Mouse (Mus musculus): ENCODE measurements around the gene Llgl2.

Gene Llgl2

DNA sequence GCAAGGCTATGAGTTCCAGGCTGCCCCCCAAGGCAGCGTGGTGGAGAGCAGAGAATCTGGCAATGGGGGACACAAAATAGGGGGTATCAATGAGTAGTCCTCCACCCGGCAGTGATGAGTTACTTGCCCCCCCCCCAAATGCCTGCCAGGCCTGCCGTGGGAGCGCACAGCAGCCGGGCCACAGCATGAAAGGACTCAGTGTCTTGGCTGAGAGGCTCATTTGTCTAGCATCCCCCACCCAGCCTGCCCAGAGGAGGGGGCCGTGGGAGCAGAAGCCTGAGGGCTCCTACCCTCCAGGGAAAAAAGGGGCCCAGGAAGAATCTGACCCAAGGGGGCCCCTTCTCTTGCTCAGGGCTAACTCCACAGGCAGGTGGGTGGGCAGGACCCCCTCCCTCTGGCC, 16.5 kb upstream of the Llgl2 start:
- in situ Hi-C loops (cut with MboI; ENCODE audit: low pct_unique_long_range_greater_than_20kb in 1 of 2, low sequenced_read_pairs in 2 of 2, unreplicated experiment in 1 of 2), result no loop called here

DNA sequence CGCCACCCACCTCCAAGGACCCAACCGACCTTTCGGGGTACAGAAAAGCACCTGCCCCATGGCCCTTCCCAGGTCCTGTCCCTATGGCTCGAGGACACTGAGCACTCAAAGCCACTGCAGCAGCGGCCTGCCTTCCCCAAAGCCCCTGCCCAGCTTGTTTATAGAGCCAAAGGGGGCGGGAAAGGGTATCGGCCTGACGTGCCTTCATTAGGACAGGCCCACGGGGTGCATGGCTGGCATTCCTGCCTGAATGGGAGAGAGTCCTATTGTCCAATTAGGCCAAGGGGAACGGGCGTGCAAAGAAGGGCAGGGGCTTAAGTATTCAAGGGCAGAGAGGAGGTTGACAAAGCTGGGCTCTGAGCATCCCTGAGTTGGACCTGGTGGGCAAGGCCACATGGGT, 15.9 kb upstream of the Llgl2 start:
- in situ Hi-C loops (cut with MboI; ENCODE audit: low pct_unique_long_range_greater_than_20kb in 1 of 2, low sequenced_read_pairs in 2 of 2, unreplicated experiment in 1 of 2), result no loop called here

DNA sequence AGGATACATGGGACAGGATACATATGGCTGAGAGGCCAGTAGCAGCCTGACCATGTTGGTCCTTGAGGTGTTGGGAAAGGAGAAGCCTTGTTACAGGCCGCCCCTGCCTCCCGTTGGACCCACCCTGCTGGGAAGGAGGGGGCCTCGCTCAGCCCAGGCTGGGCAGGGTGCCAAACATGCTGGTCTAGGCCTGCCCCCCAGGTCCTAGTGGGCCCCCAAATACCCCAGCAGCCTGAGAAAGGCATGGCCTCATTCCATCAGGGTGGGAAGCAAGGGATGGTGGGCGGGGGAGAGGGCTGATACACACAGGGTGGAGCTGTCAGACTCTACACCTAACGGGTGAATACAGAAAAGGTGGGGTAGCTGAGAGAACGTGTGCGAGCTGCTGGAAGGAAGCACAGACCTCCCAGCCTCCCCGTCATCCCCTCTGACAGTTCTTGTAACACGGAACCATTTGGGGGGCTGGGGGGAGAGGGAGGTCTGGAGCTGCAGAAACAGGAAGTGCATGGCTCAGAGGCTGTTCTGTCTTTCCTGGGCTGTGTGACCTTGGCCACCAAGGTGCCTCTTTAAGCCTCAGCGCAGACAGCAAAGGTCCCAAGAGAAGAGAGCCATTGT, 15.0 kb upstream of the Llgl2 start:
- in situ Hi-C loops (cut with MboI; ENCODE audit: low pct_unique_long_range_greater_than_20kb in 1 of 2, low sequenced_read_pairs in 2 of 2, unreplicated experiment in 1 of 2), result no loop called here

DNA sequence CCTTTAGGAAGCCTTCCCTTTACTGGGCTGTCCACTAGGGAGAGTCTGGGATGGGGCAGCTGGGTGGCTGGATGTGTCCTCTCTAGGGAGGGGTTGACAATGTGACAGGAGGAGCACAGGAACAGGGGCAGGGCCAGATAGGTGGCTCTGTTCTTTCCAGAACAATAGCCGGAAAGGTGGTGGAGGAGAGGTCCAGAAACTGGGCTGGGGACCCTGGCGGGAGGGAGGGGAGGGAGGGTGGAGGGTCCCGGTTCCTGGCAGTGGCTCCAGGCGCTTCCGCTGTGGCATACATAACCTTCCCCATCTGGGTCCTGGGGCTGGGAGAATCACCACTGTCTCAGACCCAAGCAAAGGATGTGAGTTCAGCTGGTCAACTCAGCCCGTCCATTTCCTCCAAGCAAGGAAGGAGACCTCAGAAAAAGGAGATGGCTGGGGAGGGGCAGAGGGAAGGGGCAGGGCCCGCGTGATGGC, 14.5 kb upstream of the Llgl2 start:
- in situ Hi-C loops (cut with MboI; ENCODE audit: low pct_unique_long_range_greater_than_20kb in 1 of 2, low sequenced_read_pairs in 2 of 2, unreplicated experiment in 1 of 2), result no loop called here

DNA sequence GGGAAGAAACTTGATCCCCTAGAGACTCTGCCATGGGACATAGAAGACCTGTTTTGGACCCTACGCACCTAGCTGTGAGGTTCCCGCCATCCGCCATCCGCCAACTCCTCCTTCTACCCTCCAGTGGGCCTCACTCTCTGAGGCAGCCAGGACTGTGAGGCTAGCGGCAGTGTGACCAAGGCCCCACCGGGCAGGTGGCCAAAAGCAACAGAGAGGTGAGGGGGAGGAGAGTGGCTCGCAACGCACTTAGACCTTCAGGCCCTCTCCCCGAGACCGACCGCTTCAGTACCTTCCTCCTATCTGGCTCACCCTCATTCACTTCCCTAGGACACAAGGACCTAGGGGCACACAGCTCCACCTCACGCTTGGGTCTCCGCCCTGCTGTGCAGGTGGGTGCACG, 13.5 kb upstream of the Llgl2 start:
- in situ Hi-C loops (cut with MboI; ENCODE audit: low pct_unique_long_range_greater_than_20kb in 1 of 2, low sequenced_read_pairs in 2 of 2, unreplicated experiment in 1 of 2), result loop anchor here in 1 of 2 experiments (5.0 kb wide), 1 partner anchor 188 kb away; no protein-coding TSS in a partner anchor

DNA sequence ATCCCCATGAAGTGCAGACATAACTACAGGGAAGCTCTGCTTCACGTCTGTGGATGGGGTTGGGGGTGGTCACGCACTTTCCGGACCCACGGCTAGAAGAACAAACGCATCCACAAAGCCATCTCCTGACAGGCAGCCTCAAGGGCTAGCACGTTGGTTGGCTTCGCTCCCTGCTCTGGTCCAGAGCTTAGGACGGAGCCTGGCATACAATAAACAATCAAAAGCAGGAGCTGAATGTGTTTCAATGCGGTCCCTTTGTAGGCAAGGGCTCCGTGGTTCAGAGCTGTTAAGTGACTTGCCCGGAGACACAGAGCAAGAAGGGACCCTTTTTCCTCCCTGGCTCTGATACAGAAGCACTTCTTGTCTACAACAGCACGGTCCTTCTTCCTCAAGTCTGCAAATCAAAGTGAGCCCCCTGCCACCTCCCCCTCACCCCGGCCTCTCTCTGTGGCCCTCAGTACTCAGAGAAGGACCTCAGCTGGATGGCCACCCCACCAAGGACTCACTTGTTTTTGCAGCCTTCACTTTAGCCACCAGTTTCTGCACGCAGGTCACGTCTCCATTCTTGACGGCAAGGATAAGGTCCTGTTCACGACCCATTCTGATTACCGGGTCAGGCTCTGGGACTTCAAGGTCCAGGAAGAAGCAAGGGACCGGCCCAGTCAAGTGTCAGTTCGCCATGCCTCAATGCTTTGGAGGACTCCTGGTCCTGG, 12.3 kb upstream of the Llgl2 start:
- in situ Hi-C loops (cut with MboI; ENCODE audit: low pct_unique_long_range_greater_than_20kb in 1 of 2, low sequenced_read_pairs in 2 of 2, unreplicated experiment in 1 of 2), result loop anchor here in 1 of 2 experiments (5.0 kb wide), 1 partner anchor 189 kb away; no protein-coding TSS in a partner anchor

DNA sequence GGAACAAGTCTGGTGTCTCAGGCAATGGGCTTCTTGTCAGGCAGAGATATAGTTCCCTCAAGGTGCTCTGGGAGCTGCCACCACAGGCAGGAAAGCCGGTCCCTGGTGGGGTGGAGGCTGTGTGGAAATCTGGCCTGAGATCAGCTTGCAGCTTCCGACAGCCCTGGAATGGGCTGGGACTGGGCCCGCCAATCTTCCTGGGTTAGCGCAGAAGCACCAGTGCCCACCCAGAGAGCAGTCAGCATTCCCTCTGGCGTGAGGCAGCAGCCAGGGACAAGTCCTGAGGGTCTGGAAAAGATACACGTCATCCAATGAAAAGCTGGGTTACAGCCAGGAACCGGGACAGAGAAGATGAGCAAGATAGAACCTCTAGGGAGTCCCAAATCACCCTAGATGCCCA, 11.8 kb upstream of the Llgl2 start:
- in situ Hi-C loops (cut with MboI; ENCODE audit: low pct_unique_long_range_greater_than_20kb in 1 of 2, low sequenced_read_pairs in 2 of 2, unreplicated experiment in 1 of 2), result loop anchor here in 1 of 2 experiments (5.0 kb wide), 1 partner anchor 190 kb away; no protein-coding TSS in a partner anchor

DNA sequence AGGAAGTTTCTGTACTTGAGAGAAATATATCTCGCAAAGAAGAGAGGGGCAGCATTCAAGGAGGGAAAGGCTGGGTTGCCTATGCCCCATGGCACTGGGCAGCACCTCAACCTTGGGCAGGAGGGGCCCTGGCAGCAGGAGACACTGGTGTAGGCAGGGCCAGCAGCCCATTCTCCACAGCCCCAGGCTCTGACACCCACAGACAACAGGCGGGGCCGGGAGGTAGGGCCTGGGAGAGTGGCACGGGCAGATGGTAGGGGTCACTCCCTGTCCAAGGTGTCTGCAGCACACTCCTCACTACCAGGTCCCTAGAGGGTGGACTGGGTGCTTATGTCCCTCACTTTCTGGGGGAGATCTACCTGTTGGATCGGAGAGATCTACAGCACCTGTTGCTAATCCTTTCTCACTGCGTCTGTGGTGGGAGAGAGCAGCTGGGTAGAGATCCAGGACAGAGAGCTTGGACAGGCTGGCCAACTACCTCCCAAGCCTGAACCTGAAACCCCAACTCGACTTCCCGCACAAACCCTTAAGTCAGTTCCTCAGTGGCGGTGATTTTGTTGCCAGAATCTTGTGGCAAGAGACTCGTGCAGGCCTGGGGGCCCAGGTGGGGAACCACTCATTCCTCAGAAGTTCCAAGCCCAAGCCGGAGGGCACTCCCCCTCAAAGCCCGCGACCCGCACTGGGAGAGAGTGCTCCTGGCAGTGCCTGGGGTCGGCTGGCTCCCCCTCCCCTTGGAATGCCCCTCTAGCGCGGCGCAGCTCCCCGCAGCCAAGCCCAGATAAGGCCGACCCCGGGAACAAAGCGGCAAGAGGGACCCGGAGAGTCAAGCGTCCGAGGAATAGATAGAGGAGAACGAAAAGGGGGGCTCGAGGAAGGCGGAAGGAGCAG, 11.1 kb upstream of the Llgl2 start:
- in situ Hi-C loops (cut with MboI; ENCODE audit: low pct_unique_long_range_greater_than_20kb in 1 of 2, low sequenced_read_pairs in 2 of 2, unreplicated experiment in 1 of 2), result loop anchor here in 1 of 2 experiments (5.0 kb wide), 1 partner anchor 190 kb away; no protein-coding TSS in a partner anchor

DNA sequence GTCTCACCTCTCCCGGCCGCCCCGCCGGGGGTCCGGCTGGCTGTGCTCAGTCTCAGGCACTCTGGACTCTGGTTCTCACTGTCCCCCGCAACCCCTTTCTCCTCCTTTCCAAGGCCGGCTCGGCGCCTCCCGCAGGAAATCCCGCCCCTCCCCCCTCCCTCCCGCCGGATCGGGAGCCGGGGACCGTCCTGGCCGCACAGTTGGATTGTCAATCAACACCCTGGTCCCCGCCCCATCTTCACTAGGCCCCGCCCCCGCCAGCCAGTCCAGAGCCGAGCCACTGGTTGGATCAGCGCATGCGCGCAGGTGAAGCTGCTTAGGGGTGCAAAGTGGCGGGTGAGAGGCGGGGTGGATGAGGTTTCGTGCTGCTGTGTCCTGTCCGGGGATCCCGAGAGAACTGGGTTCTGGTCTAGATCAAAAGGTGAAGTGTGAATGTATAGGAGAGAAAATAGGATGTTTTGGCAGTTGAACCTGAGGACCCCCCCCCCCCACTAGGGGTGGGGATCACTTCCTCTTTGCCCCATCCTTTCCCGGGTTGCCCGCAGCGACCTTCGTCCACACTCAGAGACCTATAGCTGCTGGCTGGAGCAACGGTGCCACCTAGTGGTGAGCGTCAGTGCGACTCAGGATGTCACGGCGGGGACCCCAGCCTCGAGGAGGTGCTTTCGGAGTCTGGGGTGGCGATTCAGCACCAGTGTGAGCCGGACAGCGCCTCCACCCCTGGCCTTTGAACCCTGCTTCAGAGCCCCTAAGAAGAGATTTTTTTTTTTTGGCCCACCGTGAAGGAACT, 10.1 kb upstream of the Llgl2 start, which contains the start of gene Caskin2:
Gene Caskin2, minus strand, starts transcription at position 133 of the 790 bp plus-strand sequence.
- in situ Hi-C loops (cut with MboI; ENCODE audit: low pct_unique_long_range_greater_than_20kb in 1 of 2, low sequenced_read_pairs in 2 of 2, unreplicated experiment in 1 of 2), result loop anchor here in 1 of 2 experiments (5.0 kb wide), 1 partner anchor 191 kb away; no protein-coding TSS in a partner anchor

DNA sequence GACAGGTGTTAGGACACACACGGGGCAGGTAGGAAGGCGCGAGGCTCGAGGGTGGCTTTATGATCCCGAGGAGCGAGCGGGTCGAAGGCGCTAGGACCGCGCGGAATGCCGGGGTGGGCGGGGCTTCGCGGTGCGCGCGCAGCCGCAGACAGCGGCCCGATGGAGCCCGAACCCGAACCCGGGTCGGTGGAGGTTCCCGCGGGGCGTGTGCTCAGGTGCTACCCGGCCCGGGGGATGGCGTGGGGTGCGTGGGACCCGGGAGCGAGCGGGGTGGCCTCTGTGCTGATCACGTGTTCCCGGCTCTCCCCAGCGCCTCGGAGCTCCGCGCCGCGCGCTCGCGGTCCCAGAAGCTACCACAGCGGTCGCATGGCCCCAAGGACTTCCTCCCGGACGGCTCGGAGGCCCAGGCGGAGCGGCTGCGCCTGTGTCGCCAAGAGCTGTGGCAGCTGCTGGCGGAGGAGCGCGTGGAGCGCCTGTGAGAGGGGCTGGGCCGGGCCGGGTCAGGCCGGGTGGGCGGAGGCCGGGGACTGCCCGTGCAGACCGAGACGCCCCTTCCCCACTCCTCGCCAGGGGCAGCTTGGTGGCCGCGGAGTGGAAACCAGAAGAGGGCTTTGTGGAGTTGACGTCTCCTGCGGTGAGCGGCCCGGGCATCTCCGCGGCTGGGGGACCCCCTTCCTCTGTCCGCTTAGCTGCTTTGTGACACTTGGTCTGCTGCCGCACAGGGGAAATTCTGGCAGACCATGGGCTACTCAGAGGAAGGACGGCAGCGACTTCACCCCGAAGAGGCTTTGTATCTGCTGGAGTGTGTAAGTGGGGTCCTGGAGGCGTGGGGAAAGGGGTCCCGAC, 9.0 kb upstream of the Llgl2 start, which contains the start of gene Tsen54:
Gene Tsen54, plus strand, starts transcription at position 120 of the 846 bp plus-strand sequence.
- in situ Hi-C loops (cut with MboI; ENCODE audit: low pct_unique_long_range_greater_than_20kb in 1 of 2, low sequenced_read_pairs in 2 of 2, unreplicated experiment in 1 of 2), result loop anchor here in 1 of 2 experiments (5.0 kb wide), 1 partner anchor 193 kb away; no protein-coding TSS in a partner anchor

DNA sequence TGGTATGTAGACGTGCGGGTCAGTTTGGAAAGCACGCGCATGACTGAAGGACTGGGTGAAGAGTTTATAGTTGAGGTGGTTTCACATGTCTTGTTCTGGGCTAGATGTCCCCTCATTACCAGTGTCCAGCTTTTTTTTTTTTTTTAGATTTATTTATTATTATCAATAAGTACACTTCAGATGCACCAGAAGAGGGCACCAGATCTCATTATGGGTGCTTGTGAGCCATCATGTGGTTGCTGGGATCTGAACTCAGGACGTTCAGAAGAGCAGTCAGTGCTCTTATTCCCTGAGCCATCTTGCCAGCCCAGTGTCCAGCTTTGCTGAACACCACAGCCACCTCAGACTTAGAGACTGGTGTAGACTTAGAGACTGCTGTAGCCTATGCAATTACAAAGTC, 6.5 kb upstream of the Llgl2 start:
- in situ Hi-C loops (cut with MboI; ENCODE audit: low pct_unique_long_range_greater_than_20kb in 1 of 2, low sequenced_read_pairs in 2 of 2, unreplicated experiment in 1 of 2), result no loop called here

DNA sequence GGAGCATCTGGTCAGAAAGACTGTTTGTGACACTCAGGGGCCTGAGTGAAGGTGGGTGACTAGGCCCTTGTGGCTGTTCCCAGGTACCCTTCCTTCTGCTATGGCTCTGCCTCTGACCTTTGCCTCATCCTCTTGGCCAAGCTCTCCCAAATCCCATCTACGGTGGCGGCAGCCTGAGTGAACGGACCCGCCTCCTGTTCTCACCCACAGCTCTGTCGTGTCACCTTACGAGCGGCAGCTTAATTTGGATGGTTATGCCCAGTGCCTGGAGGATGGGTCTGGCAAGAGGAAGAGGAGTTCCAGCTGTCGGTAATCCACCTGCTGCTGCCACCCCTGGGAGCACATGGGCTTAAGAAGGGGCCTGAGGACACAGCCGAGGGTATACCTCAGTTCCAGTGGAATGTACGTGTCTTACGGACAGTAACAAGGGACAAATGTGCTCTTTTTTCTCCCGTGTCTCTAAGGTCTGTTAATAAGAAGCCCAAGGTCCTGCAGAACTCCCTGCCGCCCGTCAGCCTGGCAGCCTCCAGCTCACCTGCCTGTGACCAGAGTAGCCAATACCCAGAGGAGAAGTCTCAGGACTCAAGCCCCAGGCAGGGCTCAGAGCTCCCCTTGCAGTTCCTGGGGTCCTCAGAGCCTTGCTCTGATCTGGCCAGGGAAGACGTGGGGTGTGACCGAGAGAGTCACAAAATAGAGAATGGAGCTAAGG, 3.8 kb upstream of the Llgl2 start:
- in situ Hi-C loops (cut with MboI; ENCODE audit: low pct_unique_long_range_greater_than_20kb in 1 of 2, low sequenced_read_pairs in 2 of 2, unreplicated experiment in 1 of 2), result loop anchor here in 1 of 2 experiments (5.0 kb wide), 1 partner anchor 37 kb away; the partner anchor contains the start of gene Myo15b

DNA sequence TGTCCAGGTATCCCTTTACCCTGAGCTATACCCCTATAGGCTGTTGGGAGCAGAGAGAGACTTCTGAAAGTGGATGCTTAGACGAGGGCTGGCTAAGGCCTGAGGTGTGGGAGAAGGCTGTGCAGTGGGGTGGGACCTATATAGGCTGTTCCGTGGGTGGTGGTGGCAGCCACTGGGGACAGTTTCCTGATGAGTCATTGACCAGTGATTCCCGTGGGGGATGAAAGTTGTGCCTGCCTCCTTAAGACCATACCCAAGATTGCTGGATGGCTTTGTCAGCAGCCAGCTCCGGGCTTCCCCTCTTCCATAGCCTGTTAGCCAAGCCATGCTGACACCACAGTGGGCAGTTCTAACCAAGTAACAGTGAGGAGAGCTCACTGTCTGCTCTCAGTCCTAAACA, 2.8 kb upstream of the Llgl2 start:
- in situ Hi-C loops (cut with MboI; ENCODE audit: low pct_unique_long_range_greater_than_20kb in 1 of 2, low sequenced_read_pairs in 2 of 2, unreplicated experiment in 1 of 2), result loop anchor here in 1 of 2 experiments (5.0 kb wide), 1 partner anchor 36 kb away; the partner anchor contains the start of gene Myo15b

DNA sequence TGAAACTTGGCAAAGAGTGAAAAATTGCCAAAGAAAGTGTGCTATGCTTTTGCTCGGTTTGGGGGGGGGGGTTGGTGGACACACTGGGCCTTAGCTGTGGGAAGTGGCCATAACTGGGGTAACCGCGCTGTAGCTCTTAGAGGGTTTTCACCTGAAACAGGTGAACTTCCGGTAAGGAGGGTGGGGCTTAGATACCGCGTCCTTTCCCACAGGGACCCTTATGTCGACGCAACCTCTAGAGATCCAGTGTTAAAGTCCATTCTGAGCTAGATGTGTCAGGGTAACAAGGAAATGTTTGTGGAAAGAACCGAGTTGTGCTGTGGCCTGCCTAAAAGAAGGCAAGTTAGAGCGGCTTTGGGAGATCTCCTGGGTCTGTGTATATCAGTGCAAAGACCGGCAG, 964 bp downstream of the Llgl2 start:
- in situ Hi-C loops (cut with MboI; ENCODE audit: low pct_unique_long_range_greater_than_20kb in 1 of 2, low sequenced_read_pairs in 2 of 2, unreplicated experiment in 1 of 2), result loop anchor here in 1 of 2 experiments (5.0 kb wide), 1 partner anchor 32 kb away; the partner anchor contains the start of gene Myo15b

DNA sequence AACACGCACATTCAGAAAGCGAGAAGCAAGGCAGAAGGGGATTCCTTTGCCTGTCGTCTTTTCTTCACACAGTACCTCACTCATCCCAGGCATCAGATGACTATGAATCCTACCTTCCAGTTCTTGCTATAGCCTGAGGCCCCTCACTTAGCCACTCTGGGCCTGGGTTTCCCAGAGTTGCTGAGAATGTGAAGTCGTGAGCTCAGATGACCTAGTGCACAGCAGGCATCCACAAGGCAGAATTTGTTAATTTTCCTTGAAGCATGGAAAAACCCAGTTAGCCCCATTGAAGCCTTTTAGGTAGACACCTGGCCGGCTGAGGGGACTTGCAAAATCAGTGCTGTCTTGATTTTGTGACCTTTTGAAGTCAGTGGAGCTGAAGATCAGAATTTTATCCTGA, 2.6 kb downstream of the Llgl2 start:
- in situ Hi-C loops (cut with MboI; ENCODE audit: low pct_unique_long_range_greater_than_20kb in 1 of 2, low sequenced_read_pairs in 2 of 2, unreplicated experiment in 1 of 2), result no loop called here

DNA sequence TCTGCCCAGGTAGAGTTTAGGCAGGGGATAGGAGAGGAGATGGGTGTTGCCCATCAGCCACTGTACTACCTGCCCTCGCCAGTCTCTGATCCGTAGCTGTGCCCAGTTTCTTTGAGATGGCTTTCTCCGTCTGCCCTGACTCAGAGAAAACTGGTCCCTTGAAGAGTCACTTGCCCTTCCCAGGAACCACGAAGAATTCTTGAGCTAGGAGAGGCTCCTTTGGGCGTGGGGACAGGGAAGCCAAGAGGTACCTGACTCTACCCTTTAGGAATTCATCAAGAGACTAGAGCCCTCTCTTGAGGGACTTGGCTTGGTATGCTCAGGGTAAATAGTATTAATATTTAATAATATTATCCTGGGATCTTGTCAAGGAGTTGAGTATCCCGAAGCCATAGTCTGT, 3.8 kb downstream of the Llgl2 start:
- in situ Hi-C loops (cut with MboI; ENCODE audit: low pct_unique_long_range_greater_than_20kb in 1 of 2, low sequenced_read_pairs in 2 of 2, unreplicated experiment in 1 of 2), result no loop called here

Measured in mouse embryonic stem cell (cell line).